Mouse (Mus musculus) midbrain, postnatal 0 days (tissue): ENCODE measurements around the gene Zmynd10. TPM values are rescaled to one million over a fixed set of nuclear protein-coding genes. Genes with fewer than 3 reads are reported as not detected.

Experiments used
- ATAC-seq: fragments of 200-750 bp; cut with Nextera tagmentation; 2 replicates; pipeline ENCODE4 v1.8.0; 2017; ENCODE audit warnings: moderate number of reproducible peaks, mild to moderate bottlenecking, moderate TSS enrichment, moderate library complexity; ENCODE audit not compliant: low FRiP score
- DNase-seq: peaks from one replicate; pipeline ENCODE4 v3.0.0-alpha.2; 2015; ENCODE audit warnings: low spot score
- H3K27ac ChIP-seq: fragments of 300-500 bp; sonication (generic); 2 replicates; pipeline ENCODE4 v1.5.1; 2014; ENCODE audit warnings: low read depth, mild to moderate bottlenecking, low read length, mixed read lengths
- H3K27me3 ChIP-seq: fragments of 300-500 bp; sonication (generic); 2 replicates; pipeline ENCODE4 v1.6.1; 2014; ENCODE audit warnings: low read length, control low read depth, mixed read lengths; ENCODE audit not compliant: insufficient read depth
- H3K36me3 ChIP-seq: fragments of 300-500 bp; sonication (generic); 2 replicates; pipeline ENCODE4 v1.6.1; 2014; ENCODE audit warnings: low read length, control low read depth, mixed read lengths; ENCODE audit not compliant: insufficient read depth
- H3K4me1 ChIP-seq: fragments of 300-500 bp; sonication (generic); 2 replicates; pipeline ENCODE4 v1.6.1; 2014; ENCODE audit warnings: mild to moderate bottlenecking, control low read depth, antibody characterized with exemption, low read length, mixed read lengths; ENCODE audit not compliant: insufficient read depth
- H3K4me2 ChIP-seq: fragments of 300-500 bp; sonication (generic); 2 replicates; pipeline ENCODE4 v1.6.1; 2014; ENCODE audit warnings: low read depth, mild to moderate bottlenecking, low read length, mixed read lengths; ENCODE audit not compliant: poor library complexity, severe bottlenecking
- H3K4me3 ChIP-seq: fragments of 300-500 bp; sonication (generic); 2 replicates; pipeline ENCODE4 v1.5.1; 2014; ENCODE audit warnings: low read depth, mild to moderate bottlenecking, low read length, moderate library complexity
- H3K9ac ChIP-seq: fragments of 300-500 bp; sonication (generic); replicated peaks from 2 replicates; pipeline ENCODE4 v1.6.1; 2014; ENCODE audit warnings: mild to moderate bottlenecking, low read length, moderate library complexity, mixed read lengths; ENCODE audit not compliant: poor library complexity, severe bottlenecking
- H3K9me3 ChIP-seq: fragments of 300-500 bp; sonication (generic); 2 replicates; pipeline ENCODE4 v1.6.1; 2016; ENCODE audit warnings: low read length, control low read depth
- CTCF ChIP-seq: IDR thresholded peaks from 2 replicates; pipeline ENCODE4 v1.5.1; 2016; ENCODE audit warnings: antibody characterized with exemption, mild to moderate bottlenecking
- WGBS: fragments of 180-500 bp; shearing (Covaris S2); extraction: QIAGEN DNeasy Blood & Tissue Kit; methylation state at CpG from one replicate; pipeline ENCODE4 v1.1.7; 2014; 5-methylcytosine and 5-hydroxymethylcytosine counted together
- polyA plus RNA-seq: library from polyadenylated mRNA; unstranded; fragments of >200 nt; fragmentation: Nextera tagmentation; extraction: Ambion mirVana; gene quantifications from 2 replicates; pipeline ENCODE4 v1.2.1, GENCODE M21; 2015
- total RNA-seq: library from RNA; depleted of rRNA; stranded (reverse); fragments of >200 nt; gene quantifications from 2 replicates; pipeline ENCODE4 v1.2.3, GENCODE M21; 2014

Gene Zmynd10
- total and polyA plus RNA-seq, 2 experiments from 2014 or later = 3.3 to 4.9 TPM

DNA sequence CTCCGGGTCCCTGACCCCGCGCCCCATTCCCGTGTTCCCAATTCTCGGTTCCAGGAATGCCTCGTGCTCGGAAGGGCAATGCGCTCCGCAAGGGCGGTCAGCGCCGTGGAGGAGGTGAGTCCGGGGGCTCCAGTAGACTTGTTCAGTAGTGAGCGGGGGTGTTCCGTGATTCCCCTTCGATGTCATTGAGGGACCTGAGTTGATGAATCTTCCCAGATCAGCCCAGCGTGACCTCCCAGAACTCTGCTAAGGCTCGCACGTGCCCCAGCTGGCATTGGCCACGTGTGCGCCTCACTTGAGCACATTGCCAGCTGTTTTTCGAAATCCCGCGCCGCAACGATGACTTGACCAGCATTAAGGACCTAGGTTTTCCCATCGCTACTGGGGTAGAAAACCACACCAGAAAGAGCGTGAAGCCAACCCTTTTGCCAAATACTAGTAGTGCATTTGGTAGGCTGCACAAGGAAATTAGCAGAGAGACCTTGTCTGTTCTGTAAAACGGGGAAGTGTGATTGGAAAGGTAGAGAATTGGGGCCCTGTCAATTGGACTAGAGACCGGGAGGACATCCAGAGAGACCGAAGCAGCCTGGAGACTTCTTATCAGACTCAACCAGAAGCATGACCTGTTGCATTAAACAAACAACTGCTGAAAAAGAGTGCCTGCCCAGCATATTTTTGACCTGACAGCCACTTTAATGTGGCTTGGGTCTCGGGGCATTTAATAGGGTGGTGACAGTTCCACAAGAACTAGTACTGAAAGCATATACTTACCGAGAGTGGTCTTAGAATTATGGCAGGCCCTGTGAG, 40.9 kb downstream of the Zmynd10 start:
- H3K4me2 ChIP-seq = peak overlapping the region; percentile 75
- peak overlapping the region; percentile 62 for H3K4me3 ChIP-seq
- H3K27ac ChIP-seq = no peak overlapping the region
- ATAC-seq (peak; percentile 44), DNase-seq (peak; percentile 45)
- 7% methylated on average over 33 of the region's 33 CpGs for WGBS
- peaks cover 31% of the 10 kb centered on the region for H3K36me3 ChIP-seq
- no peaks in the 10 kb centered on the region for H3K27me3 ChIP-seq
- no peak for TF ChIP-seq CTCF
- peaks cover 11% of the 10 kb centered on the region; the same call in 1 of the 2 replicates for H3K4me1 ChIP-seq
- peak overlapping the region; percentile 53; the same call in 1 of the 2 replicates for H3K9ac ChIP-seq
- H3K9me3 ChIP-seq = no peaks in the 10 kb centered on the region

DNA sequence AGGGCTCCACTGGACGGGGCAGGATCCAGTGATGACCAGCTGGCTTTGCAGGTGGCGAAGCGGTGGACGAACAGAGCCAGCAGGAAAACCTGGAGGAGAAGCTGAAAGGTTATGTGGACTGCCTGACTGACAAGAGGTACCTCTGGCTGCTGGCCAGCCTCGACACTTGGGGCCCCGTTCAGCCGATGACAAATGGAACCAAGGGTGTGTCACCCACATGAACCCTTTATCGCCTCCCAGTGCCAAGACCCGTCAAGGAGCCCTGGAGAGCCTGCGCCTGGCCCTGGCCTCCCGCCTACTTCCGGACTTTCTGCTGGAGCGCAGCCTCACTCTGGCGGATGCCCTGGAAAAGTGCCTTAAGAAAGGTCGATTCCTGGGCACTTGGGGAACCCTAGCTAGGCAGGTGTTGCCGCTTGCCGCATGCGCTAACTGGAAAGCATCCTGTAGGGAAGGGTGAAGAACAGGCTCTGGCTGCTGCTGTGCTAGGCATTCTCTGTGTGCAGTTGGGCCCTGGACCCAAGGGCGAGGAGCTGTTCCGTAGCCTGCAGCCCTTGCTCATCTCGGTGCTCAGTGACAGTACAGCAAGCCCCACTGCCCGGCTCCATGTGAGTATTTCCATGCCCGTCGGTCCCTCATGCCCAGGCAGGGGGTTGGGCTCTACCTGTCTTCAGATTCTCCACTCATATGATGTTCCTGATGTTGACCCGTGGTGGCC, 43.1 kb downstream of the Zmynd10 start:
- no peak overlapping the region for H3K4me2 ChIP-seq
- no peaks in the 10 kb centered on the region for H3K9me3 ChIP-seq
- TF ChIP-seq CTCF = no peak
- ATAC-seq (no peak), DNase-seq (no peak)
- H3K4me3 ChIP-seq = no peak overlapping the region
- WGBS = 92% methylated on average over 25 of the region's 25 CpGs
- no peak overlapping the region for H3K9ac ChIP-seq
- H3K27me3 ChIP-seq = no peaks in the 10 kb centered on the region
- H3K36me3 ChIP-seq = peaks cover 33% of the 10 kb centered on the region
- H3K27ac ChIP-seq = no peak overlapping the region
- H3K4me1 ChIP-seq = peaks cover 11% of the 10 kb centered on the region; the same call in 1 of the 2 replicates

DNA sequence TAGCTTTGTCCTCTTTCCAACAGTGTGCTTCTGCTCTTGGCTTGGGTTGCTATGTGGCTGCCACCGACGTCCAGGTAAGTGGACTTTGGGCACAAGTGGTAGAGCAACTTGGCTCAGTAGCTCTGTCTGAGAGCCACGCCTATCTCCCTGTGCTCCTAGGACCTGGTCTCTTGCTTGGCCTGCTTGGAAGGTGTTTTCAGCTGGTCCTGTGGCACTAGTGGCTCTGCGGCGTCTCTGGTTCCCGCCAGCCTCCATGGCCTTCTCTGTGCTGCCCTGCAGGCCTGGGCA, 43.6 kb downstream of the Zmynd10 start:
- H3K27ac ChIP-seq = no peak overlapping the region
- H3K9ac ChIP-seq = no peak overlapping the region
- no peak for TF ChIP-seq CTCF
- no peak overlapping the region for H3K4me3 ChIP-seq
- DNase-seq (no peak), ATAC-seq (no peak)
- H3K4me2 ChIP-seq = no peak overlapping the region
- WGBS = 85% methylated on average over 4 of the region's 6 CpGs
- no peaks in the 10 kb centered on the region for H3K9me3 ChIP-seq
- peaks cover 11% of the 10 kb centered on the region; the same call in 1 of the 2 replicates for H3K4me1 ChIP-seq
- no peaks in the 10 kb centered on the region for H3K27me3 ChIP-seq
- peaks cover 33% of the 10 kb centered on the region for H3K36me3 ChIP-seq

DNA sequence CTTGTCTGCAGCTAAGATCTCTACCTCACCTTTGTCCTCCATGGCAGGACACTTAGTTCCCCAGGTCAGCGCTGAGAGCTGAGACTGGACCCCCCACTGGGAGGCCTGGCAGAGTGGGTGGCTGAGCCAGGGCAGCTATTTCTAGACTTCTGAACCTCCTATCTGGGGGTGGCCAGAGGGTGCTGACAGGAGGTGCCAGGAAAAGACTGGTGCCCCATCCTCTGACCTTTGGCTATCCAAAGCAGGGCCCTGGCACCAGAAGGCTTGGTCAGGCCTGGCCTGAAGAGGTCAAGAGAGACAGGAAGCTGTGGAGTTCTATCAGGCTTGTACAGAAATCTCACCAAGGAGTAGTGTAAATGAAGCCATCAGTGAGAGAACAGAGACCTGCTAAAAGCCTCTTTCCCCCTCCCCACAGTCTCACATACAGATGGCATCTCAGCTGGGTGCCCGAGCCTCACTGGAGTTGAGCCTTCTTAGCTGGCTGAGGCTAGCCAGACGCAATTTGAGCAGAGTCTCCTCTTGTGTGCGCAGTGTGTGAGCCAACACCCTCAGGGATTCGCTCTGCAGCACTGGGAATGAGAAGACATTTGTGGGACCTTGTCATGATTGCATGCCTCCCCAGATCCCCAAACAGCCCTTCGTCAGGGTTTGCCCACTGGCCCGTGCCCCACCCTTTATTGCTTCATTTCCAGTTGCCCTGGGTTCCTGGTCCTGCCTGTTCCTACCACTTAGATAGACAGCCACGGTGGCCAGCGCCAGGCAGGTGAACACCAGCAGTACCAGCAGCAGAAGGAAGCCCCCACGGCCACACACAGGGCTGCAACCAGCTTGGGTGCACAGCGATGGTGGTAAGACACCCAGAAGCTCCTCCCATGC, 46.2 kb downstream of the Zmynd10 start:
- DNase-seq (peak; percentile 64), ATAC-seq (no peak)
- Histone ChIP-seq H3K4me3 (no peak overlapping the region), H3K9ac (no peak overlapping the region), H3K4me1 (peaks cover 7% of the 10 kb centered on the region; the same call in 1 of the 2 replicates), H3K36me3 (peaks cover 33% of the 10 kb centered on the region), H3K27me3 (no peaks in the 10 kb centered on the region), H3K4me2 (no peak overlapping the region), H3K27ac (no peak overlapping the region), H3K9me3 (no peaks in the 10 kb centered on the region)
- TF ChIP-seq CTCF = no peak
- 71% methylated on average over 11 of the region's 11 CpGs for WGBS

DNA sequence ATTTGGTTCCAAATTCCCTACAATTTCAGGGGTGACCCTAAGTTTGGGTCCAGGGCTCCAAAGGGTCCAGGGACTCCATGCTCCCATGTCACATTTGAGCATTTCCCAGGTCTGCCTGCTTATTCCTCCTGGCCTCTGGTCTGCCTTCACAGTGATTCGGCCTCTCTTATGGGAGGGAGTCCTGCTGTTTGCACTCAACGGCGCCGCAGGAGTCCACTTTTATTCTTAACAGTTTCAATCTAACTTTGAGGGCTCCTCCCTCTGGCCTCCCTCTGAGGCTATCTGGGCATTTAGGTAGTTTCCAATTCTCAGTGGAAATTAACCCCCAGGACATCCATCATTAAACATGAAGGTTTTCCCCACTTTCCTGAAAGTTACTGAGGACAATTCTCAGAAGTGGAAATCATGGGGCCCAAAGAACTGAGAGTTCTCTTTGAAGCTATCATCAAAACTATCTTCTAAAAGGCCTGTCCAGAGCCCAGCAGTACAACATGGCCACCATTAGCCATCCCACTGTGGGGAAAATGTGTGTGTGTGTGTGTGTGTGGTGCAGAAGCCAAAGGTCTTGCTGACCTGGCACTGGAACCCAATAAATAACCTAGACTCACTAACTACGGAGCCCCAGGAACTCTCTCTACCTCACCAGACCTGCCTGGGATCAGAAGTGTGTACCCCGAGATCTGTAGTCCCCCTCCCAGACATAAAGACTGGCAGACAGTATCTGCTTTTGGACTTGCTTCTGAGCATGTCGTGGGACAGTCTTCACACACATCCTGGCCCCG, 47.4 kb downstream of the Zmynd10 start:
- H3K4me3 ChIP-seq = no peak overlapping the region
- H3K27ac ChIP-seq = no peak overlapping the region
- no peaks in the 10 kb centered on the region for H3K27me3 ChIP-seq
- H3K4me2 ChIP-seq = no peak overlapping the region
- WGBS = 76% methylated on average over 8 of the region's 8 CpGs
- H3K9me3 ChIP-seq = no peaks in the 10 kb centered on the region
- no peak for TF ChIP-seq CTCF
- H3K36me3 ChIP-seq = peaks cover 33% of the 10 kb centered on the region
- no peak overlapping the region for H3K9ac ChIP-seq
- no peaks in the 10 kb centered on the region for H3K4me1 ChIP-seq
- ATAC-seq (no peak), DNase-seq (no peak)
